Mouse (Mus musculus) urinary bladder, postnatal 4 days (tissue): ENCODE results near the gene Lrrc49.

Experiments used
- DNase-seq, 2 experiments: peaks; one replicate each; pipeline ENCODE4 v3.0.0; 2021 to 2022; ENCODE audit warnings: low spot score in 2 of 2

Lrrc49 gene

GRCm38 (mm10) chr9:60676429-60676828 is 11.5 kb downstream of the Lrrc49 start:
- DNase-seq, result no peak

- no peak for DNase-seq
These were observed 13.2 kb downstream of the Lrrc49 start for GRCm38 (mm10) chr9:60674780-60675179.

GRCm38 (mm10) chr9:60672568-60672967 is 15.4 kb downstream of the Lrrc49 start:
- no peak for DNase-seq

GRCm38 (mm10) chr9:60668886-60669285 is 19.1 kb downstream of the Lrrc49 start:
- no peak for DNase-seq

- DNase-seq, result no peak
These were observed 22.4 kb downstream of the Lrrc49 start for GRCm38 (mm10) chr9:60665535-60665934.

- no peak for DNase-seq
These were observed 23.1 kb downstream of the Lrrc49 start for GRCm38 (mm10) chr9:60664866-60665265.

GRCm38 (mm10) chr9:60664385-60664784 is 23.6 kb downstream of the Lrrc49 start:
- DNase-seq, result no peak

- DNase-seq, result no peak
These were observed 25.0 kb downstream of the Lrrc49 start for GRCm38 (mm10) chr9:60662936-60663335.

- no peak for DNase-seq
These were observed 34.4 kb downstream of the Lrrc49 start for GRCm38 (mm10) chr9:60653582-60653981.

- no peak for DNase-seq
These were observed 34.8 kb downstream of the Lrrc49 start for GRCm38 (mm10) chr9:60653137-60653536.

- DNase-seq, result no peak
These were observed 37.7 kb downstream of the Lrrc49 start for GRCm38 (mm10) chr9:60650277-60650676.

GRCm38 (mm10) chr9:60648981-60649975 is 38.7 kb downstream of the Lrrc49 start:
- peak in 1 of 2 experiments; percentile 26 for DNase-seq

- DNase-seq, result no peak
These were observed 54.4 kb downstream of the Lrrc49 start for GRCm38 (mm10) chr9:60633601-60634000.

- no peak for DNase-seq
These were observed 61.6 kb downstream of the Lrrc49 start for GRCm38 (mm10) chr9:60626311-60626791.

GRCm38 (mm10) chr9:60625895-60626294 is 62.1 kb downstream of the Lrrc49 start:
- no peak for DNase-seq

GRCm38 (mm10) chr9:60616946-60617345 is 71.0 kb downstream of the Lrrc49 start:
- no peak for DNase-seq

- no peak for DNase-seq
These were observed 71.6 kb downstream of the Lrrc49 start for GRCm38 (mm10) chr9:60616359-60616758.

- no peak for DNase-seq
These were observed 75.7 kb downstream of the Lrrc49 start for GRCm38 (mm10) chr9:60612260-60612659.

- no peak for DNase-seq
These were observed 77.8 kb downstream of the Lrrc49 start for GRCm38 (mm10) chr9:60610194-60610593.

GRCm38 (mm10) chr9:60608857-60609256 is 79.1 kb downstream of the Lrrc49 start:
- DNase-seq, result no peak

GRCm38 (mm10) chr9:60608086-60608485 is 79.9 kb downstream of the Lrrc49 start:
- no peak for DNase-seq

- DNase-seq, result no peak
These were observed 83.0 kb downstream of the Lrrc49 start for GRCm38 (mm10) chr9:60604971-60605370.

GRCm38 (mm10) chr9:60601936-60602335 is 86.0 kb downstream of the Lrrc49 start:
- no peak for DNase-seq
